Mouse (Mus musculus) brain, embryonic 18.5 days (tissue): ENCODE measurements at regions not wholly inside any gene's neighbourhood (a gene's known extent, or its start where the extent isn't known, plus 50 kb on each side); places are given as distances from the start of the nearest gene placed in this dataset.
"Not testable (repeated sequence)": the region's sequence is repeated elsewhere in the genome, so short reads cannot be mapped to it uniquely, and the experiment has no call there.

Experiments used
- DNase-seq: peaks from one replicate; pipeline ENCODE4 v3.0.0-alpha.2; 2012; ENCODE audit warnings: low read depth, low spot score

GRCm38 (mm10) chr6:140231537-140231936, 190.3 kb upstream of the Plcz1 start:
- DNase-seq: no peak

GRCm38 (mm10) chr6:140229295-140229694, 188.0 kb upstream of the Plcz1 start:
- DNase-seq: no peak

- DNase-seq: no peak
These were observed 187.5 kb upstream of the Plcz1 start for GRCm38 (mm10) chr6:140228741-140229140.

- DNase-seq: peak; percentile 22
These were observed 181.5 kb upstream of the Plcz1 start for GRCm38 (mm10) chr6:140222534-140223324.

GRCm38 (mm10) chr6:140221653-140222272, 180.5 kb upstream of the Plcz1 start:
- no peak for DNase-seq

GRCm38 (mm10) chr6:140218789-140219188, 177.5 kb upstream of the Plcz1 start:
- DNase-seq: no peak

DNA sequence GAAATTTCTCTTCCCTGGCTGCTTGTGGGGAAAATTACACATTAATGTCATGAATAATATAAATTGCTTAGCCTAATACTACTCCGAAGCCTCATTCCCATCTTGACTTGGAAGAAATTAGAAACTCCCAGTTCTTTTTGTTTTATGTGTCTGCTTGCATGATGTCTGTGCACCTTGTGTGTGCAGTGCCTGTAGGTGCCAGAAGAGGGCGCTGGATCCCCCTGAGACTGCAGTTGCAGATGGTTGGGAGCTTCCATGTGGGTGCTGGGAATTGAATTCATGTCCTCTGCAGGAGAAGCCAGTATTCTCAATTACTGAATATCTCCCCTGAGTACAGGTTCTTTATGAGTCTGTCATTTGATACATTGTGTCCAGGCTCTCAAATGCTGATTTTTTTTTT, 171.1 kb upstream of the Plcz1 start:
- DNase-seq: no peak

DNA sequence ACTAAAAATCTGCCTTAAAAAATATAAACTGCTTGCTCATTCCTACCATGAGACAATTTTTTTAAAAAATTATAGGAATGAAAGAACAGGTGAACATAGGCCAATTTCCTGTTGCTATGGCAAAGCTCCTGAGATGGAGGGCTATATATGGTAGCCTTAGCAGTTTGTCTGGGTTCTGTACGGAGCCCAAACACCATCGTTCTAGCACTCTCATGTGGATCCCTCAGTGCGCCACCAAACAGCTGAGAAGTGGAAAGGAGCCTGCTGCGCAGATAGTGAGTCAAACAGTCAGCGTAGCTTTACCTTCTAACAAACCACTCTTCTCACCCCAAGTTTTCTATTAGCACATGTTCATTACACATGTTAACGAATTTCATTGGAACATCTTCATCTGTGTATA, 168.9 kb upstream of the Plcz1 start:
- DNase-seq: no peak

DNA sequence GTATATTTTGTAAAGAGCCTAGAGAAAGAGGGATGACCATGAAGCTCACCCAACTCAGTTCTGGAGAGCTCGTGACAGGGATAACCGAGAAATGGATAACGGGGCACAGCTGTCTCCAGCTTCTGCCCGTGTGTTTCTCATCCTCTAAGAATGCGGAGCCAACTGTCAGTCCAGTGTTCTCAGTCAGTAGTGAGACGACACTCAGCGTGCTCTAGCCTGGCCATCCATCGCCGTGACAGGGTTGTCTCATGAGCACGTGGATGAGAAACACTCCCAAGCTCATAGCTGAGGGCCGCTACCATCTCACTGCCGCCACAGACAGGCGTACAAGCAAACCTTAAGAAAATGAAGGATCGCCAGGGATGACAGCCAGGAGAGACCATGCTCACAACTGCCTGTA, 167.8 kb upstream of the Plcz1 start:
- no peak for DNase-seq

- DNase-seq: no peak
These were observed 167.1 kb upstream of the Plcz1 start for GRCm38 (mm10) chr6:140208375-140208774.

- DNase-seq: not testable (repeated sequence)
These were observed 165.4 kb upstream of the Plcz1 start for GRCm38 (mm10) chr6:140206676-140207075.

GRCm38 (mm10) chr6:140201356-140201755, 160.1 kb upstream of the Plcz1 start:
- no peak for DNase-seq

DNA sequence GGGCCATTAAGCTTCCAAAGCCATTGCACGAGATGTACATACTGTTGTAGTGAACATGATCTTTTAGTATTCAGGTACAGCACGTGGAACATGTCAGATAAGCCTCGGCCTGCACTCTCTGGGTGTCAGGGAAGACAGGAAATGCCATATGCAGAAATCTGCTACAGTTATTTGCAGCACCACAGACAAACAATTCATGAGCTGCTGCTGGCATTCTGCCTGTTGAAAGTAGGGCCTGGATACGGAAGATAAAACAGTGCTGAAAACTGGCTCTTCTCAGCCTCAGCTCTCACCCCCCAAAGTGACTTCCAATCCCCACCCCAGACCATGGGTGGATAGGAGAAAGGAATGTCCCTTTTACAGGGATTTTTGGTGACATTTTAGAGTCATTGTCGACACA, 159.1 kb upstream of the Plcz1 start:
- no peak for DNase-seq

DNA sequence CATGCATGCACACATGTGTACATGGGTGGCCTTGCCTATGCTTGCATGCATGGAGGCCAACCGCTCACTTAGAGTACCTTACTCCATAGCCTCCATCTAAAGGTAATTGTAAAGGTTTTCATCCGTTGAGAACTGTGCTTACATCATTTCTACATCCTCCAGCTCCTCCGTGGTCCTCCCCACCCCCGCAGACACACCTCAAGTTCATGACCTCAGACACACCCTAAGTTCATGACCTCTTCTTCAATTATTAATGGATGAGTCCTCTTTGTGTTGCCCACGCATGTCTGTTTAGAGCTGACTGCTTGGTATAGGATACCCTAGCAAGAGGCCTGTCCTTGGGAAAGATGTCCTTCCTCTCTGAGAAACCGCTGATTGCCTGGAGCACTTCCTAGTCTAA, 156.8 kb upstream of the Plcz1 start:
- DNase-seq: no peak

DNA sequence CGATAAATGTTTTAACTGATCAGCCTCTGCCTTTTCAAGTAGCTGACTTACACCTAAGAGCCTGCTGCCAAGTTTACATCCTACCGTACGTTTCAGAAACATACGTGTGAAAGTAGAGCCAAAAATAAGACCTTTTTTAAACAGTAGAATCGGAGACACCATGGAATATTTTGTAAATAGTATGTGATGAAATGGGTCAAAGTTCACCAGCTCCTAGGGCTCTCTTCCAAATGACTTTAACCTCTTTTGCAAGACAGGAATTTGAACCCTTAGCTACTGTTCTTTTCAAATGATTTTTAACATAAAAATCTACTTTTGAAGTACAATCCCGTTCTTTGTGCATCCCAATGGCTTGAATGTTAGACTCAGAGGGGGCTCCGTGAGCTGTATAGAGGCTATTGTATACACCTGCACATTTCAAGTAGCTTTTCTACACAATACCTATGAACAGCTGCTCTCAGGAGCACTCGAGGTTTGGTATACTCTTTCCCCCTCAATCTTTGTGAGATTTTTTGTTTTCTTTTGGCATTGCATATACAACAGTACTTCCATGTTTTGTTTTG, 155.9 kb upstream of the Plcz1 start:
- no peak for DNase-seq

- DNase-seq: no peak
These were observed 153.0 kb upstream of the Plcz1 start for GRCm38 (mm10) chr6:140194276-140194675.

GRCm38 (mm10) chr6:140193084-140193939, 152.1 kb upstream of the Plcz1 start:
- no peak for DNase-seq

GRCm38 (mm10) chr6:140192526-140192925, 151.3 kb upstream of the Plcz1 start:
- DNase-seq: no peak

GRCm38 (mm10) chr6:140191341-140191740, 150.1 kb upstream of the Plcz1 start:
- no peak for DNase-seq

DNA sequence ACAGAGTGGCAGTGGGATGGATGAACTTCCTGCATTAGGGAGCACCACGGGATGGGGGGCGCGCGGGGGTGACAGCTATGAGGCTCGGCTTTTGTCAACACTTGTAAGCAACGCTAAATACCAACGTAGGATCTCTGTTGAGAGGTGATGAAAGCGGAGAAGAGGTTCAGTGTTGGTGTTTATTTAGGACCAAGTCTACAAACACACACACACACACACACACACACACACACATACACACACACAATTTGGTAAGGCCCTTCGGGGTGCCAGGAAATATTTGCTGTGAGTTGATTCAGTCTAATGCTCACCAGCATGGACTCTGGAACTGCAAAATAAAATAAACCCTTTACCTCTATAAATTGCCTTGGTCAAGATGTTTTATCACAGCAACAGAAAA, 148.3 kb upstream of the Plcz1 start:
- no peak for DNase-seq

DNA sequence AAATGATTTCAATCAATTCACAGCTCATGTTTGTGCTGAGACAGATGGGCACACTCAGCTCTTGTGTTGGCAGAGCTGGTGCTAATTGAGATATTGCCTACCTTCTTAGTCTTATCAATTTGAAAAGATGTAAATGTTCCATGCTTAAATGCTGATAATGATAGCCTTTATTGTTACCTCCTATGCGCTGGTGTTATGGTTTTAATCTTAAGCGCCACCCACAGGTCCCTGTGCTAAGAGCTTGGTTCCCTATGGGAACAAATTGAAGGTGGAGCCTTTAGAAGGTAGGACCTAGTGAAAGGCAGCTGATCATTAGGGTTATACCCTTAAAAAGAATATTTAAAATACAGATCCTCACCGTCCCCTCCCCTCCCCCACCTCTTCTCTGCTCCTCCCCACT, 146.5 kb upstream of the Plcz1 start:
- no peak for DNase-seq

DNA sequence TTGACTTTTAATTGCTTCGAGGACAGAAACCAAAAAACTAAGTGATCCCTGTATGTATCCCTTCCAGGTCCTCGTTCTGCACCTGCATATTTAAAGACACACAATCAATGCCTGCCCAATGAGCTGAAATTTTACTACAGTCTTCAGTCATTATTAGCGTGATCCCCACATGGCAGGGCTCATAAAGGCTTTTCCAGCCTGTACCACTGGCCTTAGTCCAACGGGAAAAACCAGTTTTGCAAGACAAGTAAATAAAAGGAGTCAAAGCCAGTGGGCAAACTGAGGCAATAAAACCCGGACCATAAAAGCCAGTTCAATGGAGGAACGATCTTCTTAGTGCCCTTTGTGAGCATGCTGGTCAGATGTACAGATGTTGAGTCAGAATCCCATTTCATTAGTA, 145.8 kb upstream of the Plcz1 start:
- DNase-seq: no peak
